Mouse (Mus musculus): ENCODE results near the gene Rmnd1. TPM values are rescaled to one million over a fixed set of nuclear protein-coding genes. Genes with fewer than 3 reads are reported as not detected.

Gene Rmnd1
- polyA plus RNA-seq, 1 experiment from 2014 or later = 48.9 TPM

- no peak for ATAC-seq (ENCODE audit: low FRiP score, low read depth)
- 68% methylated on average over 2 of the region's 2 CpGs for WGBS
- Histone ChIP-seq H3K27me3 (replicated peaks) (no peaks in the 10 kb centered on the region), H3K36me3 (peaks cover 7% of the 10 kb centered on the region; the same call in 1 of the 2 replicates), H3K4me2 (replicated peaks) (0 out of 2 replicates have a peak overlapping the region, but pooled peaks have one; percentile 20), H3K9me3 (no peaks in the 10 kb centered on the region), H3K4me3 (no peak overlapping the region), H3K27ac (no peak overlapping the region), H3K9ac (no peak overlapping the region), H3K4me1 (peaks cover 34% of the 10 kb centered on the region)
Measured at GRCm38 (mm10) chr10:4390550-4390949, 41.6 kb downstream of the Rmnd1 start.

GRCm38 (mm10) chr10:4389461-4390112, 42.6 kb downstream of the Rmnd1 start:
- H3K4me2 ChIP-seq (replicated peaks) = peak overlapping the region; percentile 92
- no peaks in the 10 kb centered on the region for H3K36me3 ChIP-seq
- no peak overlapping the region for H3K27ac ChIP-seq
- H3K4me1 ChIP-seq = peaks cover 34% of the 10 kb centered on the region
- H3K27me3 ChIP-seq (replicated peaks) = no peaks in the 10 kb centered on the region
- WGBS = 64% methylated on average over 5 of the region's 5 CpGs
- ATAC-seq (ENCODE audit: low FRiP score, low read depth) = no peak
- no peaks in the 10 kb centered on the region for H3K9me3 ChIP-seq
- H3K4me3 ChIP-seq = peak overlapping the region; percentile 99
- H3K9ac ChIP-seq = peak overlapping the region; percentile 100

GRCm38 (mm10) chr10:4389036-4389435, 43.2 kb downstream of the Rmnd1 start:
- H3K36me3 ChIP-seq = no peaks in the 10 kb centered on the region
- H3K4me1 ChIP-seq = peaks cover 34% of the 10 kb centered on the region
- peak overlapping the region; percentile 92 for H3K4me2 ChIP-seq (replicated peaks)
- no peak overlapping the region for H3K27ac ChIP-seq
- no peaks in the 10 kb centered on the region for H3K27me3 ChIP-seq (replicated peaks)
- WGBS = 30% methylated on average over 10 of the region's 10 CpGs
- H3K4me3 ChIP-seq = peak overlapping the region; percentile 99
- peak overlapping the region; percentile 100 for H3K9ac ChIP-seq
- ATAC-seq (ENCODE audit: low FRiP score, low read depth) = no peak
- no peaks in the 10 kb centered on the region for H3K9me3 ChIP-seq

- Histone ChIP-seq H3K36me3 (no peaks in the 10 kb centered on the region), H3K9ac (peak overlapping the region; percentile 100), H3K4me3 (peak overlapping the region; percentile 99), H3K27me3 (replicated peaks) (no peaks in the 10 kb centered on the region), H3K4me2 (replicated peaks) (peak overlapping the region; percentile 92), H3K27ac (peak overlapping the region; percentile 99), H3K4me1 (peaks cover 34% of the 10 kb centered on the region), H3K9me3 (no peaks in the 10 kb centered on the region)
- 1% methylated on average over 19 of the region's 19 CpGs for WGBS
- no peak for ATAC-seq (ENCODE audit: low FRiP score, low read depth)
Measured at GRCm38 (mm10) chr10:4388384-4388745, 43.8 kb downstream of the Rmnd1 start.

GRCm38 (mm10) chr10:4387701-4388383, 44.3 kb downstream of the Rmnd1 start, which contains the start of gene Zbtb2:
TSS of gene Zbtb2 (minus strand) at chr10:4388108.
- Histone ChIP-seq H3K9me3 (no peaks in the 10 kb centered on the region), H3K9ac (peak within 1 kb of the TSS; percentile 100), H3K27ac (peak within 1 kb of the TSS; percentile 99), H3K4me1 (peaks cover 34% of the 10 kb centered on the region), H3K36me3 (no peaks in the 10 kb centered on the region), H3K27me3 (replicated peaks) (no peaks in the 10 kb centered on the region), H3K4me2 (replicated peaks) (peak within 1 kb of the TSS; percentile 92), H3K4me3 (peak within 1 kb of the TSS; percentile 99)
- WGBS = under 1% methylated on average over 79 of the region's 87 CpGs
- ATAC-seq (ENCODE audit: low FRiP score, low read depth) = peak; percentile 3

GRCm38 (mm10) chr10:4386609-4387591, 45.3 kb downstream of the Rmnd1 start:
- ATAC-seq (ENCODE audit: low FRiP score, low read depth) = peak; percentile 93
- Histone ChIP-seq H3K4me2 (replicated peaks) (peak overlapping the region; percentile 92), H3K9ac (peak overlapping the region; percentile 100), H3K27me3 (replicated peaks) (no peaks in the 10 kb centered on the region), H3K9me3 (no peaks in the 10 kb centered on the region), H3K36me3 (no peaks in the 10 kb centered on the region), H3K4me1 (peaks cover 34% of the 10 kb centered on the region), H3K4me3 (peak overlapping the region; percentile 99), H3K27ac (peak overlapping the region; percentile 99)
- whole genome bisulfite sequencing = under 1% methylated on average over 112 of the region's 133 CpGs

GRCm38 (mm10) chr10:4384244-4384643, 47.9 kb downstream of the Rmnd1 start:
- no peak overlapping the region for H3K27ac ChIP-seq
- no peaks in the 10 kb centered on the region for H3K27me3 ChIP-seq (replicated peaks)
- H3K4me3 ChIP-seq = no peak overlapping the region
- 91% methylated on average over 7 of the region's 7 CpGs for WGBS
- H3K4me2 ChIP-seq (replicated peaks) = no peak overlapping the region
- no peaks in the 10 kb centered on the region for H3K9me3 ChIP-seq
- no peak for ATAC-seq (ENCODE audit: low FRiP score, low read depth)
- H3K36me3 ChIP-seq = no peaks in the 10 kb centered on the region
- H3K9ac ChIP-seq = no peak overlapping the region
- peaks cover 14% of the 10 kb centered on the region for H3K4me1 ChIP-seq

GRCm38 (mm10) chr10:4380748-4381147, 51.4 kb downstream of the Rmnd1 start:
- WGBS = 88% methylated on average over 5 of the region's 5 CpGs
- Histone ChIP-seq H3K27me3 (replicated peaks) (no peaks in the 10 kb centered on the region), H3K4me2 (replicated peaks) (no peak overlapping the region), H3K4me3 (no peak overlapping the region), H3K27ac (no peak overlapping the region), H3K9ac (no peak overlapping the region), H3K9me3 (no peaks in the 10 kb centered on the region), H3K4me1 (peaks cover 1% of the 10 kb centered on the region; the same call in 1 of the 2 replicates), H3K36me3 (no peaks in the 10 kb centered on the region)
- no peak for ATAC-seq (ENCODE audit: low FRiP score, low read depth)

- WGBS = 86% methylated on average over 7 of the region's 7 CpGs
- no peaks in the 10 kb centered on the region for H3K9me3 ChIP-seq
- no peak overlapping the region for H3K9ac ChIP-seq
- H3K27me3 ChIP-seq (replicated peaks) = no peaks in the 10 kb centered on the region
- H3K4me2 ChIP-seq (replicated peaks) = no peak overlapping the region
- no peaks in the 10 kb centered on the region for H3K4me1 ChIP-seq
- no peak for ATAC-seq (ENCODE audit: low FRiP score, low read depth)
- no peak overlapping the region for H3K4me3 ChIP-seq
- H3K36me3 ChIP-seq = peaks cover 11% of the 10 kb centered on the region
- no peak overlapping the region for H3K27ac ChIP-seq
Measured at GRCm38 (mm10) chr10:4376931-4377330, 55.3 kb downstream of the Rmnd1 start.

- Histone ChIP-seq H3K36me3 (peaks cover 11% of the 10 kb centered on the region), H3K4me1 (0 out of 2 replicates have a peak, but pooled peaks cover 2% of the 10 kb centered on the region), H3K27me3 (replicated peaks) (no peaks in the 10 kb centered on the region), H3K9me3 (no peaks in the 10 kb centered on the region), H3K9ac (no peak overlapping the region), H3K27ac (no peak overlapping the region), H3K4me2 (replicated peaks) (no peak overlapping the region), H3K4me3 (no peak overlapping the region)
- WGBS = 78% methylated on average over 7 of the region's 7 CpGs
- no peak for ATAC-seq (ENCODE audit: low FRiP score, low read depth)
Measured at GRCm38 (mm10) chr10:4376461-4376860, 55.7 kb downstream of the Rmnd1 start.

GRCm38 (mm10) chr10:4375267-4375666, 56.9 kb downstream of the Rmnd1 start:
- WGBS = 26% methylated on average over 7 of the region's 7 CpGs
- H3K9ac ChIP-seq = no peak overlapping the region
- peaks cover 17% of the 10 kb centered on the region for H3K36me3 ChIP-seq
- no peaks in the 10 kb centered on the region for H3K27me3 ChIP-seq (replicated peaks)
- H3K4me3 ChIP-seq = no peak overlapping the region
- H3K4me1 ChIP-seq = 0 out of 2 replicates have a peak, but pooled peaks cover 3% of the 10 kb centered on the region
- no peaks in the 10 kb centered on the region for H3K9me3 ChIP-seq
- no peak overlapping the region for H3K27ac ChIP-seq
- no peak for ATAC-seq (ENCODE audit: low FRiP score, low read depth)
- no peak overlapping the region for H3K4me2 ChIP-seq (replicated peaks)

GRCm38 (mm10) chr10:4374734-4375133, 57.5 kb downstream of the Rmnd1 start:
- no peaks in the 10 kb centered on the region for H3K27me3 ChIP-seq (replicated peaks)
- no peak overlapping the region for H3K27ac ChIP-seq
- H3K4me1 ChIP-seq = 0 out of 2 replicates have a peak, but pooled peaks cover 3% of the 10 kb centered on the region
- 83% methylated on average over 4 of the region's 4 CpGs for WGBS
- H3K36me3 ChIP-seq = peaks cover 22% of the 10 kb centered on the region
- no peak overlapping the region for H3K4me3 ChIP-seq
- H3K4me2 ChIP-seq (replicated peaks) = no peak overlapping the region
- no peak for ATAC-seq (ENCODE audit: low FRiP score, low read depth)
- H3K9me3 ChIP-seq = no peaks in the 10 kb centered on the region
- no peak overlapping the region for H3K9ac ChIP-seq
